Mouse (Mus musculus): ENCODE results near the gene Gm10271.

Gm10271 gene

DNA sequence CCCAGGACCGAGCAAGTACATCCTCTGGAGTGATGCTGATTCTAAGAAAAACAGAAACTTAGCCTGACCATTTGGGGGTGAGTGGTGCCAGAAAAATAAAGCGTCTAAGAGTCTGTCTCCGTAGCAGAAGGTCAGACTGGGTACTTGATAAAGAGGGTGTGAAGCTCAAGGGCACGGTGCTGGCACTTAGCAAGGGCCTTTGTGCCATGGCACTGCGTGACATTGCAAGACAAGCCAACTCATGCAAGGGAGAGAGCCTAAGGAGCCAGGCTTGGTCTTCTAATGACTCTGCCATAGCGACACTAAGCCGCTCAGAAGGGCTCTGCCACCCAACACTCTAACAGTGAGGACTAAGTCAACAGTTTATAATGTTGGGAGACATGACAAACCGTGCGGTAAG lies 6.4 kb upstream of the Gm10271 start:
- DNase-seq (ENCODE audit: low read depth, low spot score), result no peak

- no peak for DNase-seq (ENCODE audit: low read depth, low spot score)
Measured at GRCm38 (mm10) chr10:116977858-116978257, 5.4 kb upstream of the Gm10271 start.

- DNase-seq (ENCODE audit: low read depth, low spot score), result no peak
Measured at GRCm38 (mm10) chr10:116977455-116977854, 5.0 kb upstream of the Gm10271 start.

- DNase-seq (ENCODE audit: low read depth, low spot score), result no peak
Measured at GRCm38 (mm10) chr10:116968741-116969140, 3.7 kb downstream of the Gm10271 start.

- DNase-seq (ENCODE audit: low read depth, low spot score), result no peak
Measured at GRCm38 (mm10) chr10:116966065-116966464, 6.3 kb downstream of the Gm10271 start.

GRCm38 (mm10) chr10:116965297-116965696 lies 7.1 kb downstream of the Gm10271 start:
- no peak for DNase-seq (ENCODE audit: low read depth, low spot score)

DNA sequence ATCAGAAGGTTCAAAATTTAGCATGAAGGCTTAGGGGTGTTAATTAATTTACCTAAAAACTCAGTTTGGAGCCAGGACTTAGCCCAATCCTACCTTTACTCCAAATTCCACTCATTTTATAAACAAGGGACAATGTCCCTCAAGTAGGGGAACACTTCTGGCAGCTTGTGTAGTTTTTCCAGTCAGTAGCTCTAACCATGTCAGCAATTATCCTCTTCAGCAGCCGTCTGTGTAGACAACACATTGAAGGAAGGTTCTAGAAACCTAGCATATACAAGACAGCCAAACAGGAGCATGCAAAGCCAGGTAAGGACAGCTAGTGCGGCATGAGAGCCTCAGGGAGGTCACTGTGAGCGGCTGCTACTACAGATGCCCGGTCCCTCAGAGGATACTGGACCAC lies 7.8 kb downstream of the Gm10271 start:
- no peak for DNase-seq (ENCODE audit: low read depth, low spot score)

DNA sequence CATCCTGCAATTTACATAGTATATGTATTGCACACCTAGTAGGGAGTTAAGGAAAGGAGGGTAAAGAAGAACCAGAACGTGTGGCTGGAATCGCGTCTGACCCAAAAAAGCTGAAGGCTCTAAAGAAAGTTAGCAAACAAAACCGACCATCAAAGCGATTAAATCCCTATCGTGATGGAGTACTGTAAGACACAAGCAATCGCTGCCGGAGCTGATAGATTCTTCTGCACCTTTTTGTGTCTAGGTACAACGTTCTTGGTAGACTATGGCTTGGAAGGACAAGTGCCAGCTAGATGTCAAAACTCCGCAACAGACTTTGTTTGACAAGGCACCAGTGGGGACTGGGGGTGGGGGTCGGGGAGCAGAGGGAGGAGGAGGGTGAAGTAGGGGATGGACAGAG lies 8.3 kb downstream of the Gm10271 start:
- DNase-seq (ENCODE audit: low read depth, low spot score), result no peak

DNA sequence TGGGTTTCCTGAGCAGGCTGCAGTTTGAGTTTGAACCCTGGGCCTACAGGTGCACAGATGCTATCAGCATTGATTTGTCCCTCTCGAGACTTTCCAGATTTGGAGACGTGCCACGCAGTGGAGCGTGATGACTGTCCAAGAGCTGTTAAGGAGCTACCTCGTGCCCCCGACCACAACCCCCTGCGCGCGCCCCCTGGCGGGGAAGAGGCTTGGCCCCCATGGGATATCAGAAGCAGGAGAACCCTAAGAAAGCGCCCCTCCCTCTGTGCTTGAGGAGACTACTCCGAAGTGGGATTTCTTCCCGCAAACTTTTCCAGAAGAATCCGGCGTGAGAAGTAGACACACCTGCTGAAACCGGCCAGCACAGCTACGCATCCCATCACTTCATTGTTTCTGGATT lies 9.6 kb downstream of the Gm10271 start:
- DNase-seq (ENCODE audit: low read depth, low spot score), result no peak

GRCm38 (mm10) chr10:116962152-116962551 lies 10.3 kb downstream of the Gm10271 start:
- DNase-seq (ENCODE audit: low read depth, low spot score), result no peak

DNA sequence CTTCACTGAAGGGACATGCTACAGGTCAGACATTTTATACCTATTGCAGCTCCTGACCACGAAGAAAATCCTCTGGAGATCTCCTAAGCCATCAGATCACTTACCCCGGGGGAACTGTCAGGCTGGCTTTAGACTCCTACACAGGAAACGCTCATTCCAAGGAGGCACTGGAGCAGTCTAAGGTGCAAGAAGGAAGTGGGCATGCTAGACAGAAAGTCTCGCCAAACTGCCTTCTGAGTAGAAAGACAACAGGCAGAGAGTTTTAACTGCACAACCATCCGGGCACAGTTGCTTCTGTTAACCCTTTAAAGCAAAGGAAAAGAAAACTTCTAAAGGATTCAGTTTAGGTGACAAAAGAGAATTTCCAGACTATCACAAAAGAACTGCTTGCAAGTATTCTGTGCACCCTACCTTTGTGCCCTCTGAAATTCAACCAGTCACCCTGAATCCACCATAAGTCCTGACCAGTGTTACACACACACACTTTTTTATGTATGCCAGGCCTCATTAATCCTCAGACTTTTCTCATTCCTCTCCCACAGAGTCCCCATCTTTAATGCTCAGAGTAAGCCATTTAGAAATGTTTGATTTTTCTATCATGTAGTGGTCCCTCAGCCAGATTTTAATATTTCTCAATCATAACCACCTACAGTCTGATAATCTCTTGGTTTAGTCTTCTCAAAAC lies 14.4 kb downstream of the Gm10271 start:
- DNase-seq (ENCODE audit: low read depth, low spot score), result no peak

GRCm38 (mm10) chr10:116956483-116957158 lies 15.8 kb downstream of the Gm10271 start:
- no peak for DNase-seq (ENCODE audit: low read depth, low spot score)

DNA sequence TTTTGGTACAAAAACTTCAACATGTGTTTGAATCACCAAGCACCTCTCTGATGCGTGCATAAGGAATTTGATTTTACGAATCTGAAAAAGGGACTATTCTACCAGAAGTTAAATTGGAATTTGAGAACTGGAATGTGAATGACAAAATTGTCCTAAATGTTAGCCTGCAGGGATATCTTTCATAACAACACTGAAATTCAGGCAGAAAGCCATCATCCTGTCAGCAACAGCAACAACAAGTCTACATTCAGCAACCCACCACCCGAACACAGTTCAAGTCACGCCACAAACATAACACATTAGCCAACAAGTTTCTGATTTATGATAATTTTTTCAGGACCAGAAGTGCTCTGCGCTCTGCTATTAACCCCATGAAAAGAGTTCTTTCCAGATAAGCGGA lies 17.2 kb downstream of the Gm10271 start:
- no peak for DNase-seq (ENCODE audit: low read depth, low spot score)

DNA sequence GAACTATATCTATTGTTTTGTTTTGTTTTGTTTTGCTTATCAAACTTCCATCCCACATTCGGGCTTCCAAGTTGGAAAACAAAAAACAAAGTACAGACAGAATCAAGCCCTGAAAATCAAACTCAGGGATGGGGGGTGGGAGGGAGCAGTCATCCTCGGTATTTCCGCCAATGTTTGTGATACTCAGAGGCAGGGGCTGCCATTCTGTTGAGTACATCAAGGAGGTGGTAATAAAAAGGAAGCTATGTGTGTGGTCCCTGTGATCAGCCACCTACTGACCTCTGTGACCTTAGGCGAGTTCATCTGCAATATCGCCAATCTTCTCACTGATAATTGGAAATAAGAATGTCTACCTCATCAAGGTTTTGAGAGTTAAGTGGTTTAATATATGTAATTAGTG lies 21.5 kb downstream of the Gm10271 start:
- no peak for DNase-seq (ENCODE audit: low read depth, low spot score)

DNA sequence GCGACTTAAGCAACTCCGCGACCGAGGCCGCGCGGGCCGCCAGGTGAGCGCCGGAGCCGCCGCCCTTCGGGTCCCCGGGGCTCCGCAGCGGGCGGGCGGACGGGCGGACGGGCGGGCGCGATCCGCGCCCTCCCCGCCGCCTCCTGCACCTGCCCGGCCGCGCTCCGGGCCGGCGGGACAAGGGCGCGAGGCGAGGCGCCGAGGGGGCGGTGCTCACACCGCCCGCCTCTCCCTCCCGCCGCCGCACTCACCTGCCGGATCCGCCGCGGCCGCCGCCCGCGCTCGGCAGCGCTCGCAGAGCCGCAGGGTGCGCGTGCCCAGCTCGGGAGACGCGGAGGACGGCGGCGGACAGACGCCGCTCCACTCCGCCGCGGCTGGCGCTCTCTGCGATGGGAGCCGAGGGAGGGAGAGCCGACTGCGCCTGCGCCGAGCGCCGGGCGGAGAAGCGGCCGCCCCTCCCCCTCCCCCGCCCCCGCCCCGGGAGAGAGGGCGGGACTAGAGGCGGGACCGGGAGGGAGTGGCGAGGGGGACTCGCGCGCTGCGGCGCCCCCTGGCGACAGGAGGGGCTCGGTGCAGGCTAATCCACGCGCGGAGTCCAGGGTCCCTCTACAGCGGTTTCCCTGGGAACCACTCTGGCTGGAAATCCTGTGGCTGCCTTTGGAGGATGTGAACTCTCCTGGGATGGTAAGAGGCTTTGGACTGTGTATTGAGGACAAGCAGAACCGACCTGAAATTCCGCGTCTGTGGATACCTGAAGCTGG lies 22.2 kb downstream of the Gm10271 start, which contains the start of gene Rab3ip:
Gene Rab3ip (minus strand): TSS at position 761 of the 761 bp plus-strand sequence.
- peak; percentile 82 for DNase-seq (ENCODE audit: low read depth, low spot score)

GRCm38 (mm10) chr10:116949111-116950008 lies 23.0 kb downstream of the Gm10271 start:
- no peak for DNase-seq (ENCODE audit: low read depth, low spot score)

DNA sequence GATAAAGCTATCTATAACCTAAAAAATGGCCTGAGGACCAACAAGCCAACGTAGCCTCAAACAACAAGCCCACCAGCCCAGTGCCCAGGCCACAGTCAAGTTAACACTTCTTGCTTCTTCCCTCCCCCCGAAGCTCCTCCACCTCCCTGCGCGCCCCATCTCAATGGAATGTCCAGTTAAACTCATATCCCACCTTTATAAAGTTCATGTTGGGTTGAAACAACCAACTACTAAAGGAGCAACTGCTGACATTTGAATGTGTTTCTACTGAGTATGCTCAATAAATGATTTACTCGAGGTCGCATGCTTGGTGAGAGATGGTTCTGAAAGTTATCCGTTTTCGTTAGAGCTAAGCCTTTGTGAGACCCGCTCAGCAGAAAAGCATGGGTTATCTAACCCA lies 24.0 kb downstream of the Gm10271 start:
- DNase-seq (ENCODE audit: low read depth, low spot score), result no peak

- no peak for DNase-seq (ENCODE audit: low read depth, low spot score)
Measured at GRCm38 (mm10) chr10:116944940-116945339, 27.5 kb downstream of the Gm10271 start.

DNA sequence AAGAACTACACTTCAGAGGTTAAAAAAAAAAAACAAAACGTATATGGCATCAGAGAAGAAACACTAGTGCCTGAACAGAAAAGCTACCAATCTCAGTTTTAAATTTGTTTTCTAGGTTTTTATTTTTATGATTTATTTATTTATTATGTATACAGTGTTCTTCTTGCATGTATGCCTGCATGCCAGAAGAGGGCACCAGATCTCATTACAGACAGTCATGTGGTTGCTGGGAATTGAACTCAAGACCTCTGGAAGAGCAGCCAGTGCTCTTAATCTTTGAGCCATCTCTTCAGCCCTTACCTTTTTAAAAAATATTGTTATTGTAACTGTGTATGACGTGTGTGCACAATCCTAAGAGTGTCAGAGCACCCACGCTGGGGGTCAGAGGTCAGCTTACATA lies 28.3 kb downstream of the Gm10271 start:
- no peak for DNase-seq (ENCODE audit: low read depth, low spot score)

DNA sequence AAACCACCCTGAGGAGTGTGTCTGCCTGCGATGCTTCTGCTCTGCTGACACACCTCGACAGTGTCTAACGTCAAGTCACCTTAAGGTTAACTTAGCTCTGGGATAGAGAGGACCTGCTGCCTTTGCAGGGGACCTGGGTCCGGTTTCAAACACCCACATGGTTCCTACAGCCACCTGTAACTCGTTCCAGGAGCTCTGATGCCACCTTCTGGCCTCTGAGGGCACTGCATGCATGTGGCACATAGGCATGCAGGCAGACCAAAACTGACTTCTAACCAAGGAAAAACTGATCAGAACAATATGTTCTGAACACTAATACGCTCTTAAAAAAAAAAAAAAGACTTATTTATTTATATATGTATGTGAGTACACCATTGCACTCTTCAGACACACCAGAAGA lies 29.4 kb downstream of the Gm10271 start:
- no peak for DNase-seq (ENCODE audit: low read depth, low spot score)

DNA sequence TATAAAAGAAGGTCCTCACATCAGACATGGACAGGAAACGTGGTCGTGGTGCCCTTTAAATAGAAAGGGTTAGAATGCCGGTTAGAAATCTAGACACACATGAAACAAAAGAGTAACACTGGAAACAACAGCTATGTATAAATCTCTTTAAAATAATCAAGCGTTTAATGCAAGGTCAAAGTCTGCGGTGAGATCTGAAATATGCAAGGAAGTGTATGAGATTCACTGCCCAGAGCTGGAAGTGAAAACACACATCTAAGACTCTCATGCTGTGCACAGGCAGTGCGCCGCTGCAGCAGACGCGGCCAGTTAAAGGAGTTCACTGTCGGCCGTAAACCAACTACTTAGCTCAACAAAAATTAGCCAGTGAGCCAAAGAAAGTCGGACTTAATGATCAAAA lies 37.4 kb downstream of the Gm10271 start:
- no peak for DNase-seq (ENCODE audit: low read depth, low spot score)

GRCm38 (mm10) chr10:116933794-116934193 lies 38.6 kb downstream of the Gm10271 start:
- DNase-seq (ENCODE audit: low read depth, low spot score), result no peak
